Mouse (Mus musculus) fat pad, adult 2 months (tissue): ENCODE data around the gene Aarsd1.
A peak's percentile ranks its signal among the peaks of the same experiment; 100 is the strongest.
"Not testable (repeated sequence)": the region's sequence is repeated elsewhere in the genome, so short reads cannot be mapped to it uniquely, and the experiment has no call there.

Source experiments
- DNase-seq: peaks from one replicate; pipeline ENCODE4 v3.0.0-alpha.2; 2011; ENCODE audit warnings: low read depth, low spot score; ENCODE audit errors: extremely low read depth

Aarsd1 gene

DNA sequence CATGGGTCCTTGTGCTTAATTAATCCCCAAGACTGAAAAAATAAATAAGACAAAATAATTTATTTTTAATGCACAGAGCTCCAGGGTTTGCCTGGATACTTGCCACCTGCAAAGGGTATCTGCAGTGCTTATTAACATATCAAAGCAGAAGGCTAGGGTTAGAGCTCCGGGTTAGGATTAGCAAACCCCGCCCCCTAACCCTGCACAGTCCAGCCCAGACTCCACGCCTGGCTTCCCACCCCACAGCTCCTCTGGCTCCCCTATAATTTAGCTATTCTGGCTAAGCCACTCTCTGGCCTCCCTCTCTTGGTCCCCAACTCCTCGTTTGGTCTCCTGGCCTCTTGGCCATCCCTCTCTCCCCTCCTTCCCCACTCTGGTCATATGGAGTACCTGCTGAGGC is 35.6 kb downstream of the Aarsd1 start:
- no peak for DNase-seq

GRCm38 (mm10) chr11:101378926-101379325 is 38.5 kb downstream of the Aarsd1 start:
- DNase-seq: peak; percentile 99

DNA sequence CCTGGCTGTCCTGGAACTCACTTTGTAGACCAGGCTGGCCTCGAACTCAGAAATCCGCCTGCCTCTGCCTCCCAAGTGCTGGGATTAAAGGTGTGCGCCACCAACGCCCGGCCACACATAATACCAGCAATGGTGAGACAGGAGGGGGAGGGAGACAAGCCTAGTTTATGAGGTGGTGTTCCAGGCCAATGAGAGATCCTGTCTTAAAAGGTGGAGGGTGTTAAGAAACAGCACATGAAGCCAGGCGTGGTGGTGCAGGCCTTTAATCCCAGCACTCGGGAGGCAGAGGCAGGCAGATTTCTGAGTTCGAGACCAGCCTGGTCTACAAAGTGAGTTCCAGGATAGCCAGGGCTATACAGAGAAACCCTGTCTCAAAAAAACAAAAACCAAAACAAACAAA is 39.2 kb downstream of the Aarsd1 start:
- not testable (repeated sequence) for DNase-seq

DNA sequence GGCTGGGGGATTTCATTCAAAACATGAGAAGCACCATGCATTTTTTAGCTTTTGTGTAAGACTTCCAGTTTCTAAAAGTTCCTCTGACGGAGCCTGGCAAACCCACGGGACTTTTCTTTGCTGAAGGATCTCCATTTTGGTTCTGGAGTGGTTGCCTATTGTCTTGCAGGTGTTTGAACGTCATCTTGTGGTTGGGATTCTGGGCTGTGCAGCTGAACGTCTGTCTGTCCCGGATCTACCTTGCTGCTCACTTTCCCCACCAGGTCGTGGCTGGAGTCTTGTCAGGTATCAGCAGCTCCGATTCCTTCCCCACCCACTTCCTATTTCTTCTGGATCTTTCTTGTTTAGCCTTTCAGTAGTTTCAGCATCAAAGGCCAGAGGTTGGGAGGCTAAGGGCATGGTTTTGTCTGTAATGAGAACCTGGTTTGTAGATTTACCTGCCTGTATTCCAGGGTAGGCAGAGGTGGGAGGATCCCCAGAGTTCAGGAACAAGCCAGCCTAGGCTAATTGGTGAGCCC is 42.9 kb downstream of the Aarsd1 start:
- no peak for DNase-seq

GRCm38 (mm10) chr11:101370141-101370540 is 47.3 kb downstream of the Aarsd1 start:
- no peak for DNase-seq

DNA sequence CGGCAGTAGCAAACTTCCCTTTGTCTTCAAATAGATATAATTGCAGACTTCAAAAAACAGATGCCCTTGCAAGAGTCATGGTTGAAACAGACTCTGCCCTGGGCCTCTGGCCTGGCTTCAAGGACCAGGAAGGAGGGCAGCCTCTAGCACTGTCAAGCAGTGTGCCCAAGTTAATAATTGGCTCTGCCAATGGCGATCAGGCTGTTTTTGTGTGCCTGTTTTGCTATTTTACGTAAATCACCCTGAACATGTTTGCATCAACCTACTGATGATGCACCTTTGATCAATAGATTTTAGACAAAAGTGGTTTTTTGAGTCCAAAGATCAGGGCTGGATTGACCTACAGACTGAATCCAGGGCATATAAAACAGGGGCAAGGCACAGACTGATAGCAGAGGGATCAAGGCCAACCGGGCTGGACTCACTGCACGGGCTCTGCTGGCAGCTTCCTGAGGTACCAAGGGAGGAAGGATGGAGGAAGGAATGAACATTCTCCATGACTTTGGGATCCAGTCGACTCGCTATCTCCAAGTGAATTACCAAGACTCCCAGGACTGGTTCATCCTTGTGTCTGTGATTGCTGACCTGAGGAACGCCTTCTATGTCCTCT is 50.0 kb downstream of the Aarsd1 start, which contains the start of gene G6pc:
Gene G6pc (plus strand): TSS at position 236 of the 610 bp plus-strand sequence.
- no peak for DNase-seq

GRCm38 (mm10) chr11:101364531-101364931 is 52.9 kb downstream of the Aarsd1 start:
- no peak for DNase-seq

DNA sequence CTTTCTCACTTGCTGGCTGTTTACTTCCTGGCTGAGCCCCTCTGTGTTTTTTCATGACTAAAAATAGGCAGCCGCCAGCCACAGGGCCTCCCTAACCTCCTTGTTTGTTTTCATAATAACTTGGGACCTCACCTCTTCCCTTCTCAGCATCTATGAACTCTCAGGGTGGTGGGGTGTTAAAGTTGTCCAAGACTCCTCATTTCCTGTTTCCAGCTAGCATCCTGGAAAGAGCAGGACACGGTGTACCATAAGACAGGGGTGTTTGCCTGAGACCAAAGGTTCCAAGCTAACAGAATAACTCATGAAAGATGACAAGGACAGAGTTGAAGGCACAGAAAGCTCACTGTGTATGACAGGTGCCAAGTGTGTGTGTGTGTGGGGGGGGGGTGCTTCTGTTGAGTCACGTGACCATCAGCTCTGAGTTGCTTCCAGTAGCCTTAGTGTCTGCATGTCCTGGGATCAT is 56.7 kb downstream of the Aarsd1 start:
- no peak for DNase-seq

- no peak for DNase-seq
Observed at GRCm38 (mm10) chr11:101359776-101360175, 57.6 kb downstream of the Aarsd1 start.

- DNase-seq: no peak
Observed at GRCm38 (mm10) chr11:101357505-101358182, 59.8 kb downstream of the Aarsd1 start.
